ENCODE assay signal across 8 mouse cellular contexts in genomic region chr6:128349711-128350110, GRCm38 (mm10). TPM values are rescaled to one million over a fixed set of nuclear protein-coding genes. Genes with fewer than 3 reads are reported as not detected.
A peak's percentile ranks its signal among the peaks of the same experiment; 100 is the strongest.
DNase-seq lines count a peak whose midpoint lies in the region; ATAC-seq lines count a peak whose summit lies in the region.

No protein-coding gene starts in this region.

- H3K27ac ChIP-seq in hindbrain, embryonic 10.5 days, result peak overlapping the region; percentile 37
- no peak overlapping the region for H3K27ac ChIP-seq in hindbrain, embryonic 11.5 days (ENCODE audit: low read depth, low read length)
- H3K27ac ChIP-seq in embryonic facial prominence, embryonic 14.5 days (replicated peaks; ENCODE audit: low read depth, low read length), result peak overlapping the region; percentile 67

- H3K9me3 ChIP-seq in hindbrain, embryonic 10.5 days, result no peaks in the 10 kb centered on the region
- H3K9me3 ChIP-seq in hindbrain, embryonic 11.5 days (ENCODE audit: control insufficient read depth, low read length), result no peaks in the 10 kb centered on the region
- no peaks in the 10 kb centered on the region for H3K9me3 ChIP-seq in megakaryocyte, embryonic 14.5 days
- H3K9me3 ChIP-seq in embryonic facial prominence, embryonic 14.5 days (ENCODE audit: control insufficient read depth, low read length), result no peaks in the 10 kb centered on the region

- H3K27me3 ChIP-seq in hindbrain, embryonic 10.5 days (ENCODE audit: insufficient read depth, poor library complexity, severe bottlenecking), result no peaks in the 10 kb centered on the region
- no peaks in the 10 kb centered on the region for H3K27me3 ChIP-seq in hindbrain, embryonic 11.5 days (ENCODE audit: control insufficient read depth, insufficient read depth, low read length)
- H3K27me3 ChIP-seq in megakaryocyte, embryonic 14.5 days (replicated peaks), result no peaks in the 10 kb centered on the region
- no peaks in the 10 kb centered on the region for H3K27me3 ChIP-seq in embryonic facial prominence, embryonic 14.5 days (replicated peaks; ENCODE audit: control insufficient read depth, insufficient read depth, low read length)

- peaks cover 51% of the 10 kb centered on the region for H3K36me3 ChIP-seq in hindbrain, embryonic 10.5 days
- H3K36me3 ChIP-seq in hindbrain, embryonic 11.5 days (ENCODE audit: control insufficient read depth, insufficient read depth, low read length), result no peaks in the 10 kb centered on the region
- H3K36me3 ChIP-seq in megakaryocyte, embryonic 14.5 days (replicated peaks; ENCODE audit: low read length), result peaks cover 9% of the 10 kb centered on the region
- peaks cover 10% of the 10 kb centered on the region for H3K36me3 ChIP-seq in embryonic facial prominence, embryonic 14.5 days (ENCODE audit: control insufficient read depth, insufficient read depth, low read length)

- peaks cover 25% of the 10 kb centered on the region for H3K4me1 ChIP-seq in hindbrain, embryonic 10.5 days (replicated peaks)
- H3K4me1 ChIP-seq in hindbrain, embryonic 11.5 days (replicated peaks; ENCODE audit: control insufficient read depth, insufficient read depth, low read length), result peaks cover 4% of the 10 kb centered on the region; the same call in 1 of the 2 replicates
- H3K4me1 ChIP-seq in megakaryocyte, embryonic 14.5 days, result peaks cover 74% of the 10 kb centered on the region
- peaks cover 22% of the 10 kb centered on the region; the same call in 1 of the 2 replicates for H3K4me1 ChIP-seq in embryonic facial prominence, embryonic 14.5 days (ENCODE audit: control insufficient read depth, insufficient read depth, low read length)

- H3K4me2 ChIP-seq in hindbrain, embryonic 11.5 days (replicated peaks; ENCODE audit: low read depth, low read length), result no peak overlapping the region
- no peak overlapping the region for H3K4me2 ChIP-seq in embryonic facial prominence, embryonic 14.5 days (ENCODE audit: low read depth, low read length)

- H3K9ac ChIP-seq in hindbrain, embryonic 11.5 days (ENCODE audit: low read depth, low read length), result no peak overlapping the region
- no peak overlapping the region for H3K9ac ChIP-seq in embryonic facial prominence, embryonic 14.5 days (ENCODE audit: low read depth, low read length)

- H3K4me3 ChIP-seq in hindbrain, embryonic 10.5 days, result no peak overlapping the region
- no peak overlapping the region for H3K4me3 ChIP-seq in hindbrain, embryonic 11.5 days (ENCODE audit: low read depth, low read length)
- peak overlapping the region; percentile 71 for H3K4me3 ChIP-seq in megakaryocyte, embryonic 14.5 days (replicated peaks)
- H3K4me3 ChIP-seq in embryonic facial prominence, embryonic 14.5 days (ENCODE audit: low read depth, low read length), result no peak overlapping the region

- 50% methylated on average over 7 of the region's 7 CpGs for WGBS in hindbrain, embryonic 10.5 days
- 48% methylated on average over 7 of the region's 7 CpGs for WGBS in hindbrain, embryonic 11.5 days
- 24% methylated on average over 7 of the region's 7 CpGs for WGBS in embryonic facial prominence, embryonic 14.5 days

- no peak for DNase-seq in hindbrain, embryonic 10.5 days (ENCODE audit: low spot score)
- DNase-seq in hindbrain, embryonic 11.5 days (ENCODE audit: low spot score), result no peak
- DNase-seq in embryonic facial prominence, embryonic 14.5 days (ENCODE audit: low spot score), result peak; percentile 64
- DNase-seq in lung, postnatal 36 days, result peak; percentile 10
- DNase-seq in spleen, postnatal 14 days (ENCODE audit: low spot score in 2 of 2), result no peak

- ATAC-seq in hindbrain, embryonic 11.5 days (ENCODE audit: low FRiP score), result no peak
- ATAC-seq in megakaryocyte, adult 5-6 weeks (ENCODE audit: poor library complexity, severe bottlenecking), result no peak
- peak; percentile 45; the same call in 1 of the 2 replicates for ATAC-seq in embryonic facial prominence, embryonic 14.5 days (ENCODE audit: low read depth)
- no peak for ATAC-seq in granulocyte monocyte progenitor cell, adult 5-6 weeks (replicated peaks; ENCODE audit: poor library complexity, severe bottlenecking)

RNA-seq across cellular contexts. Expression of gene Tulp3, which starts 5.9 kb away (rescaled TPM):
- polyA plus RNA-seq in hindbrain, embryonic 10.5 days (2016; fragmentation: Nextera tagmentation; extraction: Ambion mirVana), result 19.1 and 21.4 TPM in 2 replicates
- 15.7 and 23.4 TPM in 2 replicates for polyA plus RNA-seq in hindbrain, embryonic 11.5 days (2014; fragmentation: Nextera tagmentation; extraction: Ambion mirVana)
- 2.8 TPM in 1 of 2 replicates, not detected in the other for polyA plus RNA-seq in megakaryocyte, embryonic 14.5 days (2012; ENCODE audit: insufficient read depth, low replicate concordance)
- 2.6 and 3.3 TPM in 2 replicates for total RNA-seq in megakaryocyte, adult 5-6 weeks (2015)
- total RNA-seq in megakaryocyte, adult 5-6 weeks (2017), result 1.4 and 2.4 TPM in 2 replicates
- 20.7 and 21.9 TPM in 2 replicates for polyA plus RNA-seq in embryonic facial prominence, embryonic 14.5 days (2014; fragmentation: Nextera tagmentation; extraction: Ambion mirVana)
- 0.21 and 3.7 TPM in 2 replicates for total RNA-seq in granulocyte monocyte progenitor cell, adult 5-6 weeks (2014; fragmentation: Nextera tagmentation)
- 0.46 TPM in 1 of 2 replicates, not detected in the other for total RNA-seq in granulocyte monocyte progenitor cell, adult 5-6 weeks (2017)

RNA-seq across cellular contexts. Expression of gene Rhno1, which starts 13.0 kb away (rescaled TPM):
- 177 and 192 TPM in 2 replicates for polyA plus RNA-seq in hindbrain, embryonic 10.5 days (2016; fragmentation: Nextera tagmentation; extraction: Ambion mirVana)
- 164 and 173 TPM in 2 replicates for polyA plus RNA-seq in hindbrain, embryonic 11.5 days (2014; fragmentation: Nextera tagmentation; extraction: Ambion mirVana)
- polyA plus RNA-seq in megakaryocyte, embryonic 14.5 days (2012; ENCODE audit: insufficient read depth, low replicate concordance), result 24.9 and 30.5 TPM in 2 replicates
- 45.7 and 53.9 TPM in 2 replicates for total RNA-seq in megakaryocyte, adult 5-6 weeks (2015)
- total RNA-seq in megakaryocyte, adult 5-6 weeks (2017), result 35.4 and 41.1 TPM in 2 replicates
- 87.0 and 109 TPM in 2 replicates for polyA plus RNA-seq in embryonic facial prominence, embryonic 14.5 days (2014; fragmentation: Nextera tagmentation; extraction: Ambion mirVana)
- 43.7 and 51.3 TPM in 2 replicates for total RNA-seq in granulocyte monocyte progenitor cell, adult 5-6 weeks (2014; fragmentation: Nextera tagmentation)
- 33.3 and 37.4 TPM in 2 replicates for total RNA-seq in granulocyte monocyte progenitor cell, adult 5-6 weeks (2017)

RNA-seq across cellular contexts. Expression of gene Foxm1, which starts 13.1 kb away (rescaled TPM):
- polyA plus RNA-seq in hindbrain, embryonic 10.5 days (2016; fragmentation: Nextera tagmentation; extraction: Ambion mirVana), result 61.2 and 67.0 TPM in 2 replicates
- 39.6 and 46.1 TPM in 2 replicates for polyA plus RNA-seq in hindbrain, embryonic 11.5 days (2014; fragmentation: Nextera tagmentation; extraction: Ambion mirVana)
- 14.7 and 19.2 TPM in 2 replicates for polyA plus RNA-seq in megakaryocyte, embryonic 14.5 days (2012; ENCODE audit: insufficient read depth, low replicate concordance)
- total RNA-seq in megakaryocyte, adult 5-6 weeks (2015), result 69.8 and 76.1 TPM in 2 replicates
- total RNA-seq in megakaryocyte, adult 5-6 weeks (2017), result 26.2 and 41.8 TPM in 2 replicates
- polyA plus RNA-seq in embryonic facial prominence, embryonic 14.5 days (2014; fragmentation: Nextera tagmentation; extraction: Ambion mirVana), result 26.3 and 29.3 TPM in 2 replicates
- total RNA-seq in granulocyte monocyte progenitor cell, adult 5-6 weeks (2014; fragmentation: Nextera tagmentation), result 38.8 and 53.2 TPM in 2 replicates
- total RNA-seq in granulocyte monocyte progenitor cell, adult 5-6 weeks (2017), result 12.8 and 18.2 TPM in 2 replicates

RNA-seq across cellular contexts. Expression of gene Tex52, which starts 25.5 kb away (rescaled TPM):
- polyA plus RNA-seq in hindbrain, embryonic 10.5 days (2016; fragmentation: Nextera tagmentation; extraction: Ambion mirVana), result 0.62 and 0.86 TPM in 2 replicates
- polyA plus RNA-seq in hindbrain, embryonic 11.5 days (2014; fragmentation: Nextera tagmentation; extraction: Ambion mirVana), result 0.40 and 0.42 TPM in 2 replicates
- 0.18 TPM in 1 of 2 replicates, not detected in the other for polyA plus RNA-seq in megakaryocyte, embryonic 14.5 days (2012; ENCODE audit: insufficient read depth, low replicate concordance)
- 0.09 and 0.18 TPM in 2 replicates for total RNA-seq in megakaryocyte, adult 5-6 weeks (2015)
- total RNA-seq in megakaryocyte, adult 5-6 weeks (2017), result not detected in 2 replicates
- 1.1 and 1.7 TPM in 2 replicates for polyA plus RNA-seq in embryonic facial prominence, embryonic 14.5 days (2014; fragmentation: Nextera tagmentation; extraction: Ambion mirVana)
- total RNA-seq in granulocyte monocyte progenitor cell, adult 5-6 weeks (2014; fragmentation: Nextera tagmentation), result not detected in 2 replicates
- 0.22 TPM in 1 of 2 replicates, not detected in the other for total RNA-seq in granulocyte monocyte progenitor cell, adult 5-6 weeks (2017)

RNA-seq across cellular contexts. Expression of gene Gm44596, which starts 25.6 kb away (rescaled TPM):
- polyA plus RNA-seq in hindbrain, embryonic 10.5 days (2016; fragmentation: Nextera tagmentation; extraction: Ambion mirVana), result not detected in 2 replicates
- not detected in 2 replicates for polyA plus RNA-seq in hindbrain, embryonic 11.5 days (2014; fragmentation: Nextera tagmentation; extraction: Ambion mirVana)
- not detected in 2 replicates for polyA plus RNA-seq in megakaryocyte, embryonic 14.5 days (2012; ENCODE audit: insufficient read depth, low replicate concordance)
- not detected in 2 replicates for total RNA-seq in megakaryocyte, adult 5-6 weeks (2015)
- total RNA-seq in megakaryocyte, adult 5-6 weeks (2017), result not detected in 2 replicates
- not detected in 2 replicates for polyA plus RNA-seq in embryonic facial prominence, embryonic 14.5 days (2014; fragmentation: Nextera tagmentation; extraction: Ambion mirVana)
- not detected in 2 replicates for total RNA-seq in granulocyte monocyte progenitor cell, adult 5-6 weeks (2014; fragmentation: Nextera tagmentation)
- total RNA-seq in granulocyte monocyte progenitor cell, adult 5-6 weeks (2017), result not detected in 2 replicates

Comparison
In these comparisons a context has a peak if more than half of its experiments do, and no peak if none do; other contexts are left out.
1. DNase-seq: peak in embryonic facial prominence, embryonic 14.5 days (single experiment) and lung, postnatal 36 days (single experiment); none in hindbrain, embryonic 10.5 days (single experiment), hindbrain, embryonic 11.5 days (single experiment) and spleen, postnatal 14 days (0 of 2).